Mouse (Mus musculus): ENCODE results near the gene Nfia. TPM values are rescaled to one million over a fixed set of nuclear protein-coding genes. Genes with fewer than 3 reads are reported as not detected.
A peak's percentile ranks its signal among the peaks of the same experiment; 100 is the strongest.

The Nfia gene
- polyA plus RNA-seq, 1 experiment from 2014 or later: 32.1 TPM

- H3K4me1 ChIP-seq (ENCODE audit: control insufficient read depth, insufficient read depth, low read length): no peaks in the 10 kb centered on the region
- no peak overlapping the region for H3K27ac ChIP-seq (ENCODE audit: low read depth, low read length)
- no peak overlapping the region for H3K4me2 ChIP-seq (replicated peaks; ENCODE audit: low read depth, low read length)
- WGBS: 83% methylated on average over 2 of the region's 2 CpGs
- H3K36me3 ChIP-seq (ENCODE audit: control insufficient read depth, insufficient read depth, low read length): no peaks in the 10 kb centered on the region
- no peak for ATAC-seq (ENCODE audit: low FRiP score, low TSS enrichment)
- no peaks in the 10 kb centered on the region for H3K27me3 ChIP-seq (ENCODE audit: control insufficient read depth, insufficient read depth, low read length)
- no peak overlapping the region for H3K4me3 ChIP-seq (ENCODE audit: low read length)
- no peak overlapping the region for H3K9ac ChIP-seq (ENCODE audit: low read depth, low read length)
- no peaks in the 10 kb centered on the region for H3K9me3 ChIP-seq (ENCODE audit: control insufficient read depth, low read length)
Measured at GRCm38 (mm10) chr4:97919773-97920172, 147.2 kb downstream of the Nfia start.

GRCm38 (mm10) chr4:97920287-97921079, 147.9 kb downstream of the Nfia start:
- no peak overlapping the region for H3K4me3 ChIP-seq (ENCODE audit: low read length)
- no peak for ATAC-seq (ENCODE audit: low FRiP score, low TSS enrichment)
- no peaks in the 10 kb centered on the region for H3K27me3 ChIP-seq (ENCODE audit: control insufficient read depth, insufficient read depth, low read length)
- H3K4me2 ChIP-seq (replicated peaks; ENCODE audit: low read depth, low read length): no peak overlapping the region
- H3K4me1 ChIP-seq (ENCODE audit: control insufficient read depth, insufficient read depth, low read length): no peaks in the 10 kb centered on the region
- no peak overlapping the region for H3K27ac ChIP-seq (ENCODE audit: low read depth, low read length)
- H3K9ac ChIP-seq (ENCODE audit: low read depth, low read length): no peak overlapping the region
- H3K36me3 ChIP-seq (ENCODE audit: control insufficient read depth, insufficient read depth, low read length): no peaks in the 10 kb centered on the region
- WGBS: 56% methylated on average over 10 of the region's 10 CpGs
- H3K9me3 ChIP-seq (ENCODE audit: control insufficient read depth, low read length): no peaks in the 10 kb centered on the region

GRCm38 (mm10) chr4:97921682-97922081, 149.1 kb downstream of the Nfia start:
- no peak overlapping the region for H3K4me2 ChIP-seq (replicated peaks; ENCODE audit: low read depth, low read length)
- H3K27ac ChIP-seq (ENCODE audit: low read depth, low read length): no peak overlapping the region
- H3K9ac ChIP-seq (ENCODE audit: low read depth, low read length): no peak overlapping the region
- H3K4me3 ChIP-seq (ENCODE audit: low read length): no peak overlapping the region
- H3K36me3 ChIP-seq (ENCODE audit: control insufficient read depth, insufficient read depth, low read length): no peaks in the 10 kb centered on the region
- no peak for ATAC-seq (ENCODE audit: low FRiP score, low TSS enrichment)
- H3K4me1 ChIP-seq (ENCODE audit: control insufficient read depth, insufficient read depth, low read length): no peaks in the 10 kb centered on the region
- H3K27me3 ChIP-seq (ENCODE audit: control insufficient read depth, insufficient read depth, low read length): no peaks in the 10 kb centered on the region
- no peaks in the 10 kb centered on the region for H3K9me3 ChIP-seq (ENCODE audit: control insufficient read depth, low read length)

- Histone ChIP-seq H3K27me3 (ENCODE audit: control insufficient read depth, insufficient read depth, low read length) (no peaks in the 10 kb centered on the region), H3K9ac (ENCODE audit: low read depth, low read length) (no peak overlapping the region), H3K4me1 (ENCODE audit: control insufficient read depth, insufficient read depth, low read length) (peaks cover 3% of the 10 kb centered on the region; the same call in 1 of the 2 replicates), H3K27ac (ENCODE audit: low read depth, low read length) (no peak overlapping the region), H3K36me3 (ENCODE audit: control insufficient read depth, insufficient read depth, low read length) (no peaks in the 10 kb centered on the region), H3K4me3 (ENCODE audit: low read length) (no peak overlapping the region), H3K4me2 (replicated peaks; ENCODE audit: low read depth, low read length) (no peak overlapping the region), H3K9me3 (ENCODE audit: control insufficient read depth, low read length) (no peaks in the 10 kb centered on the region)
- no peak for ATAC-seq (ENCODE audit: low FRiP score, low TSS enrichment)
- 89% methylated on average over 5 of the region's 5 CpGs for WGBS
Measured at GRCm38 (mm10) chr4:97923248-97923647, 150.7 kb downstream of the Nfia start.

- Histone ChIP-seq H3K4me2 (replicated peaks; ENCODE audit: low read depth, low read length) (no peak overlapping the region), H3K27me3 (ENCODE audit: control insufficient read depth, insufficient read depth, low read length) (no peaks in the 10 kb centered on the region), H3K36me3 (ENCODE audit: control insufficient read depth, insufficient read depth, low read length) (no peaks in the 10 kb centered on the region), H3K9ac (ENCODE audit: low read depth, low read length) (no peak overlapping the region), H3K4me3 (ENCODE audit: low read length) (no peak overlapping the region), H3K27ac (ENCODE audit: low read depth, low read length) (peak overlapping the region; percentile 26; the same call in 1 of the 2 replicates), H3K4me1 (ENCODE audit: control insufficient read depth, insufficient read depth, low read length) (peaks cover 3% of the 10 kb centered on the region; the same call in 1 of the 2 replicates), H3K9me3 (ENCODE audit: control insufficient read depth, low read length) (no peaks in the 10 kb centered on the region)
- 62% methylated on average over 8 of the region's 8 CpGs for WGBS
- no peak for ATAC-seq (ENCODE audit: low FRiP score, low TSS enrichment)
Measured at GRCm38 (mm10) chr4:97923876-97924316, 151.4 kb downstream of the Nfia start.

GRCm38 (mm10) chr4:97924414-97924813, 151.9 kb downstream of the Nfia start:
- H3K36me3 ChIP-seq (ENCODE audit: control insufficient read depth, insufficient read depth, low read length): no peaks in the 10 kb centered on the region
- ATAC-seq (ENCODE audit: low FRiP score, low TSS enrichment): no peak
- WGBS: 80% methylated on average over 5 of the region's 5 CpGs
- no peaks in the 10 kb centered on the region for H3K27me3 ChIP-seq (ENCODE audit: control insufficient read depth, insufficient read depth, low read length)
- no peak overlapping the region for H3K4me3 ChIP-seq (ENCODE audit: low read length)
- no peaks in the 10 kb centered on the region for H3K9me3 ChIP-seq (ENCODE audit: control insufficient read depth, low read length)
- H3K4me1 ChIP-seq (ENCODE audit: control insufficient read depth, insufficient read depth, low read length): peaks cover 3% of the 10 kb centered on the region; the same call in 1 of the 2 replicates
- H3K27ac ChIP-seq (ENCODE audit: low read depth, low read length): no peak overlapping the region
- no peak overlapping the region for H3K4me2 ChIP-seq (replicated peaks; ENCODE audit: low read depth, low read length)
- H3K9ac ChIP-seq (ENCODE audit: low read depth, low read length): no peak overlapping the region

- Histone ChIP-seq H3K9me3 (ENCODE audit: control insufficient read depth, low read length) (no peaks in the 10 kb centered on the region), H3K27me3 (ENCODE audit: control insufficient read depth, insufficient read depth, low read length) (no peaks in the 10 kb centered on the region), H3K36me3 (ENCODE audit: control insufficient read depth, insufficient read depth, low read length) (no peaks in the 10 kb centered on the region), H3K4me3 (ENCODE audit: low read length) (no peak overlapping the region), H3K27ac (ENCODE audit: low read depth, low read length) (no peak overlapping the region), H3K4me1 (ENCODE audit: control insufficient read depth, insufficient read depth, low read length) (peaks cover 3% of the 10 kb centered on the region; the same call in 1 of the 2 replicates), H3K4me2 (replicated peaks; ENCODE audit: low read depth, low read length) (no peak overlapping the region), H3K9ac (ENCODE audit: low read depth, low read length) (no peak overlapping the region)
- no peak for ATAC-seq (ENCODE audit: low FRiP score, low TSS enrichment)
- WGBS: 91% methylated on average over 3 of the region's 3 CpGs
Measured at GRCm38 (mm10) chr4:97924855-97925254, 152.3 kb downstream of the Nfia start.

GRCm38 (mm10) chr4:97925644-97926043, 153.1 kb downstream of the Nfia start:
- Histone ChIP-seq H3K9ac (ENCODE audit: low read depth, low read length) (no peak overlapping the region), H3K9me3 (ENCODE audit: control insufficient read depth, low read length) (no peaks in the 10 kb centered on the region), H3K27ac (ENCODE audit: low read depth, low read length) (no peak overlapping the region), H3K4me1 (ENCODE audit: control insufficient read depth, insufficient read depth, low read length) (peaks cover 3% of the 10 kb centered on the region; the same call in 1 of the 2 replicates), H3K27me3 (ENCODE audit: control insufficient read depth, insufficient read depth, low read length) (no peaks in the 10 kb centered on the region), H3K36me3 (ENCODE audit: control insufficient read depth, insufficient read depth, low read length) (no peaks in the 10 kb centered on the region), H3K4me3 (ENCODE audit: low read length) (no peak overlapping the region), H3K4me2 (replicated peaks; ENCODE audit: low read depth, low read length) (no peak overlapping the region)
- WGBS: 47% methylated on average over 4 of the region's 4 CpGs
- no peak for ATAC-seq (ENCODE audit: low FRiP score, low TSS enrichment)

GRCm38 (mm10) chr4:97926607-97927308, 154.2 kb downstream of the Nfia start:
- Histone ChIP-seq H3K4me2 (replicated peaks; ENCODE audit: low read depth, low read length) (no peak overlapping the region), H3K9me3 (ENCODE audit: control insufficient read depth, low read length) (no peaks in the 10 kb centered on the region), H3K27me3 (ENCODE audit: control insufficient read depth, insufficient read depth, low read length) (no peaks in the 10 kb centered on the region), H3K4me3 (ENCODE audit: low read length) (no peak overlapping the region), H3K9ac (ENCODE audit: low read depth, low read length) (no peak overlapping the region), H3K27ac (ENCODE audit: low read depth, low read length) (no peak overlapping the region), H3K4me1 (ENCODE audit: control insufficient read depth, insufficient read depth, low read length) (peaks cover 3% of the 10 kb centered on the region; the same call in 1 of the 2 replicates), H3K36me3 (ENCODE audit: control insufficient read depth, insufficient read depth, low read length) (no peaks in the 10 kb centered on the region)
- ATAC-seq (ENCODE audit: low FRiP score, low TSS enrichment): no peak
- WGBS: 74% methylated on average over 5 of the region's 5 CpGs

Data from kidney, embryonic 14.5 days (tissue).